Mouse (Mus musculus) E14TG2a.4 (cell line): Measurements from ENCODE around the gene Foxp4.

Experiments used
- H3K27me3 ChIP-seq: 2 replicates; pipeline ENCODE4 v1.6.1; 2014; ENCODE audit warnings: low read length, control low read depth; ENCODE audit not compliant: insufficient read depth
- H3K36me3 ChIP-seq: 2 replicates; pipeline ENCODE4 v1.6.1; 2014; ENCODE audit warnings: low read length, control low read depth; ENCODE audit not compliant: insufficient read depth
- H3K4me1 ChIP-seq: replicated peaks from 2 replicates; pipeline ENCODE4 v1.6.1; 2014; ENCODE audit warnings: low read depth, low read length, control low read depth
- H3K4me3 ChIP-seq: replicated peaks from 2 replicates; pipeline ENCODE4 v1.5.1; 2014; ENCODE audit warnings: mild to moderate bottlenecking, low read length
- H3K9me3 ChIP-seq: 2 replicates; pipeline ENCODE4 v1.6.1; 2014; ENCODE audit warnings: low read length, control low read depth
- CTCF ChIP-seq: conservative IDR thresholded peaks from 2 replicates; pipeline ENCODE4 v1.5.1; 2014; ENCODE audit warnings: low read length
- NANOG ChIP-seq: IDR thresholded peaks from 2 replicates; pipeline ENCODE4 v1.6.1; 2014; ENCODE audit warnings: borderline replicate concordance, low read length, mixed read lengths
- POU5F1 ChIP-seq: IDR thresholded peaks from 2 replicates; pipeline ENCODE4 v1.6.1; 2014; ENCODE audit warnings: low read length, borderline replicate concordance

The Foxp4 gene

DNA sequence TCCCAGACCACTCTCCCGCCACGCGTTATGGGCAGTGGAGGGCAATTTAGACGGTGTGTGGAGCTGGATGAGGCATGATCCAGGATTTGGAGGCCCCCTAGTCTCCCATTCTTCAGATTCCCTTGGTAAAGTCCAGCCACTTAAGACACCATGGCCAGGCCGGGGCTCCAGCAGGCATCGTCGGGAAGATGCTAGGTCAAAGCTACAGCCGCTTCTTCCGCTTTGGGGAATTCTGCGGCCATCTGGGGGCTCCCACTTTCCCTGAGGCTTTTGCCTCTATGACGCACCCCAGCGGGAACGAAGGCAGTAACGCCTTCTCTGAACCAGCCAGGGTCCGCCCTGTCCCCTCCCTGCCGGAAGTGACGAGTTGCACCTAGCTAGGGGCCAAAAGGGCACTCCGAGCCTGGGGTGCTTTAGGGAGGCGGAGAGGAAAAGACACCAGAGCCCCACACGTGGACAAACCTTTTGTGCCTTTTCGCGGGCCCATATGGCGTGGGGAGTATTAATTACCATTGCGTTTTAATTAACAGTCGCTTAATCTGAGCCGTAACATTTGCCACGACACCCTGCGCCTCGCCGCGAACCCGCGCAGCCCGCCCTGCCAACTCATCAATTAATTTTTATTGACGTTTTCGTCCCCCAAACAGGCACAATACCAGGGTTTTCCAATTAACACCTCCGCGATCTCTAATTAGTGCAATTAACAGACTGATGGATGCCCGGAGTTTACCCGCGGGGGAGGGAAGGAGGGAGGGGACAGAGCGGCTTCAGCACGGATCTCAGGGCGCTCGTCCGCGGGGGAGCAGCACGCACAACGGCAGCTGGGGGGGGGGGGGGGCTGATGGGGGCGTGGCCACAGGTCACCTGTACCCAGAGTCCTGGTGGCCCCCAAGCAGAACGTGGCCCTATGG lies 15.1 kb downstream of the Foxp4 start:
- peaks cover 64% of the 10 kb centered on the region for H3K27me3 ChIP-seq
- H3K4me1 ChIP-seq = peaks cover 89% of the 10 kb centered on the region
- H3K36me3 ChIP-seq = peaks cover 30% of the 10 kb centered on the region
- no peaks in the 10 kb centered on the region for H3K9me3 ChIP-seq
- TF ChIP-seq POU5F1 (no peak), CTCF (no peak), NANOG (no peak)
- peak overlapping the region; percentile 78 for H3K4me3 ChIP-seq

- Histone ChIP-seq H3K4me3 (peak overlapping the region; percentile 51; the same call in 1 of the 2 replicates), H3K27me3 (peaks cover 57% of the 10 kb centered on the region), H3K4me1 (peaks cover 90% of the 10 kb centered on the region), H3K36me3 (peaks cover 35% of the 10 kb centered on the region), H3K9me3 (no peaks in the 10 kb centered on the region)
- TF ChIP-seq CTCF = no peak
- TF ChIP-seq POU5F1 = no peak
- TF ChIP-seq NANOG = no peak
Measured at GRCm38 (mm10) chr17:47908079-47908478, 16.4 kb downstream of the Foxp4 start.

GRCm38 (mm10) chr17:47907366-47907920 lies 17.0 kb downstream of the Foxp4 start:
- Histone ChIP-seq H3K4me1 (peaks cover 91% of the 10 kb centered on the region), H3K36me3 (peaks cover 35% of the 10 kb centered on the region), H3K27me3 (peaks cover 51% of the 10 kb centered on the region), H3K9me3 (no peaks in the 10 kb centered on the region), H3K4me3 (peak overlapping the region; percentile 51)
- no peak for TF ChIP-seq CTCF
- no peak for TF ChIP-seq POU5F1
- no peak for TF ChIP-seq NANOG

GRCm38 (mm10) chr17:47903846-47904680 lies 20.4 kb downstream of the Foxp4 start:
- H3K4me3 ChIP-seq = peak overlapping the region; percentile 78
- H3K4me1 ChIP-seq = peaks cover 84% of the 10 kb centered on the region
- peaks cover 7% of the 10 kb centered on the region for H3K9me3 ChIP-seq
- H3K36me3 ChIP-seq = peaks cover 54% of the 10 kb centered on the region
- TF ChIP-seq CTCF = peak; percentile 30
- no peak for TF ChIP-seq NANOG
- H3K27me3 ChIP-seq = peaks cover 25% of the 10 kb centered on the region

DNA sequence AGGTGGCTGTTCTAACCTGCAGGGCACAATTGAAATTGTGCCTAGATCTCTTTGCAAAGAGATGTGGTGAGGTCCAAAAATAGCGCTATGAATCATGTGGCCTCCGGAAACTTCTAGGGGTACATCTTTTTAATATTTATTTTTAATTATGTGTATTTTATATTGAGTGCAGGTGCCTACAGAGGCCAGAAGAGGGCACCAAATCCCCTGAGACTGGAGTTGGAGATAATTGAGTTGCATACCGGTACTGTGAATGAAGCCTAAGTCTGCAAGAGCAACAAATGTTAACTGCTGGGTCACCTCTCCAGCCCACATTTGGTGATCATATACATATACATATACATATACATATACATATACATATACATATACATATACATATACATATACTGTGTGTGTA lies 22.7 kb downstream of the Foxp4 start:
- Histone ChIP-seq H3K27me3 (0 out of 2 replicates have a peak, but pooled peaks cover 3% of the 10 kb centered on the region), H3K4me1 (peaks cover 84% of the 10 kb centered on the region), H3K4me3 (no peak overlapping the region), H3K36me3 (peaks cover 63% of the 10 kb centered on the region), H3K9me3 (peaks cover 7% of the 10 kb centered on the region)
- TF ChIP-seq NANOG (no peak), CTCF (peak; percentile 40)

DNA sequence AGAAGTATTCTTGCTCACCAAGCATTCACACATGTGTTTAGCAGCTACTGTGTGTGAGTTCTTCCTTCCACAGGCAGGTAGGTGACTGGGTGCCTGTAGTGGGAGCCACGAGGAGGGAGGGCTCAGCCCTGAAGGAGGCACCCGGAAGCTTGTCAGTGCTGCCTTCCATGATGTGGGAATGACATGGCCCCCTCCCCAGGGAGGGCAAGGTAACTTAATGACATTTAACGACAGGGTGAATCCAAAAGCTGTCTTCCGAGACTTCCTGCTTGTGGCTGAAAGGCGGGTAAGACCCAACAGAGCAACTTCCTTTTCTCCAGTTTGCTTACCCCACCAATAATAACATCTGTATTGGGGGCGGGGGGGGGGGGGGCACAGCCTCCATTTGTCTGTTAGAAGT lies 23.7 kb downstream of the Foxp4 start:
- peaks cover 7% of the 10 kb centered on the region for H3K9me3 ChIP-seq
- no peaks in the 10 kb centered on the region for H3K27me3 ChIP-seq
- no peak overlapping the region for H3K4me3 ChIP-seq
- peaks cover 70% of the 10 kb centered on the region for H3K36me3 ChIP-seq
- peaks cover 80% of the 10 kb centered on the region for H3K4me1 ChIP-seq
- TF ChIP-seq POU5F1 (no peak), NANOG (no peak), CTCF (no peak)

DNA sequence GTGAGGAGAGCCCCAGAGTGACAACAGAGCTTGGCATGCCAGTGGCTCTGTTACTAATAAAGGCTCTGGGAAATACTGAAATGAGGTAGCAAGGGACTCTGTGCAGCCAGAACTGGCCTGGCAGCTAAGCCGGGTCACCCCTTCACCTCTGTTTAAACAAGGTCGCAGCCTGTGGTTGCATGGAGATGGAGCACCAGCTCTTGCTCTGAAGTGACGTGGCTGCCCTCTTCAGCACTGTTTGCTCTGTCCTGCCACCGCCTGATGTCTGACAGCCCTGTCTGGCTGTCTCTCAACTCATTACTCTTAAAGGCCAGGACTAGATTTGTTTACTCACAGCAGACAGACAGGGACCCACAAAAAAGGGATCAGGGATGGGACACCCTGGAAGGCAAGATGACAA lies 25.3 kb downstream of the Foxp4 start:
- H3K4me1 ChIP-seq = peaks cover 78% of the 10 kb centered on the region
- H3K27me3 ChIP-seq = no peaks in the 10 kb centered on the region
- peaks cover 7% of the 10 kb centered on the region for H3K9me3 ChIP-seq
- peak overlapping the region; percentile 41; the same call in 1 of the 2 replicates for H3K4me3 ChIP-seq
- TF ChIP-seq POU5F1 = no peak
- no peak for TF ChIP-seq NANOG
- no peak for TF ChIP-seq CTCF
- peaks cover 83% of the 10 kb centered on the region for H3K36me3 ChIP-seq

DNA sequence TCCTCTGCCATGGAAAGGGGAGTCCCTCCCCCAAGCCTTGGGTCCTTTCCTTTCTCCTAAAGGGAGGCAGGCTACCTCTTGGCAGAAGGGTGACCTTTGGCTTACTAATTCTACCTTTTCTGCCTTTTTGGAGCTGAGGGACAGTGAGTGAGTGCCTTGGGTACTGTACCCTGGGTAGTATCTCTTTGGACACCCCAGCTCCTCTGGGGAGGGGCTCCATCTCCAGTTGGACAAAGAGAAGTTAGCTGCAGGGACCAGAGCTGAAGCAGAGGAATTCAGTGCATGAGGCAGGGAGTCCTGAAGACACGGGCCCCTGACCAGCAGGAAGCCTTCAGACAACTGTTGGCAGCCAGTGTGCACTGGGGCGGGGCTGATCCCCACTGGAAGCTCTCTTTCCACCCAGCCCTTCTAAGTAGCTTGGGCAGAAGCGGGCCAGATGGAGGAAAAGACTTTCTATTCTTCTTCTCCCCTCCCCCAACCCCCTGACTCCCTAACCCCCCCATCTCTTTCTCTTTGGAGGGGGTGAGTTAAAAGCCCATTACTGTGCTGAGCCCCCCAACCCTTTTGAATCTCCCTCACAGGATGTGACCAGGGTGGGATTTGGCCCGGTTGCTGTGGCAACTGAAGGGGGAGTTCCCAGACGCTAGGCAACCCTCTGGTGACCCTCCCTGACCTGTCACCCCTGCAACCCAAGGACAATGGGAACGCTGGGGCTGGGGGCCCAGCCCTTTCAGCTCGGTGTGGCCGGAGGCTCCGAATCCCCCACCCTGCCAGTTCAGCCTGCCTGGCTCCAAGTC lies 26.3 kb downstream of the Foxp4 start:
- TF ChIP-seq CTCF (no peak), NANOG (no peak), POU5F1 (no peak)
- Histone ChIP-seq H3K4me1 (peaks cover 76% of the 10 kb centered on the region), H3K4me3 (peak overlapping the region; percentile 45), H3K27me3 (no peaks in the 10 kb centered on the region), H3K36me3 (peaks cover 83% of the 10 kb centered on the region), H3K9me3 (peaks cover 7% of the 10 kb centered on the region)
